Mouse (Mus musculus): ENCODE results near the gene Ptar1.

GRCm38 (mm10) chr19:23668142-23668655 is 19.0 kb upstream of the Ptar1 start:
- no peak for TF ChIP-seq MAFK (IDR thresholded peaks at IDR 0.05; ENCODE audit: insufficient read depth, low read depth, low read length)
- TF ChIP-seq ZC3H11A (IDR thresholded peaks at IDR 0.05; ENCODE audit: borderline replicate concordance, low read depth, low read length), result no peak
- no peak for TF ChIP-seq CHD2 (IDR thresholded peaks at IDR 0.05; ENCODE audit: low read depth, low read length)
